Mouse (Mus musculus) left cerebral cortex, adult 9 months (tissue): ENCODE measurements around the gene Akt1s1.

Experiments
- DNase-seq, 2 experiments: peaks; one replicate each; pipeline ENCODE4 v3.0.0; 2022; ENCODE audit warnings: low spot score in 2 of 2

The Akt1s1 gene

GRCm38 (mm10) chr7:44848561-44849415, at the start of gene Akt1s1, which contains the start of gene Tbc1d17:
Akt1s1 (plus strand) TSS chr7:44848991.
Tbc1d17 (minus strand) TSS chr7:44849079.
- peak; percentile 100 for DNase-seq

GRCm38 (mm10) chr7:44808927-44809326, 39.9 kb upstream of the Akt1s1 start:
- DNase-seq: no peak

GRCm38 (mm10) chr7:44809466-44809865, 39.3 kb upstream of the Akt1s1 start:
- DNase-seq: no peak

GRCm38 (mm10) chr7:44810365-44810764, 38.4 kb upstream of the Akt1s1 start:
- no peak for DNase-seq

- DNase-seq: no peak
Measured at GRCm38 (mm10) chr7:44810819-44811557, 37.8 kb upstream of the Akt1s1 start.

GRCm38 (mm10) chr7:44812651-44813325, 36.0 kb upstream of the Akt1s1 start:
- no peak for DNase-seq

GRCm38 (mm10) chr7:44813985-44814384, 34.8 kb upstream of the Akt1s1 start:
- DNase-seq: no peak

- DNase-seq: no peak
Measured at GRCm38 (mm10) chr7:44814423-44814822, 34.4 kb upstream of the Akt1s1 start.

- DNase-seq: no peak
Measured at GRCm38 (mm10) chr7:44814952-44815553, 33.7 kb upstream of the Akt1s1 start.

GRCm38 (mm10) chr7:44815721-44816469, 32.9 kb upstream of the Akt1s1 start, which contains the start of the genes Nup62 and Il4i1:
Nup62 (plus strand) TSS chr7:44816088.
Il4i1 (plus strand) TSS chr7:44816387.
- DNase-seq: peak; percentile 95 to 98

- no peak for DNase-seq
Measured at GRCm38 (mm10) chr7:44816470-44817021, 32.2 kb upstream of the Akt1s1 start, which contains the start of gene Atf5. Atf5 (minus strand) TSS chr7:44816658.

GRCm38 (mm10) chr7:44817441-44817840, 31.4 kb upstream of the Akt1s1 start:
- DNase-seq: no peak

- no peak for DNase-seq
Measured at GRCm38 (mm10) chr7:44818164-44818563, 30.6 kb upstream of the Akt1s1 start.

GRCm38 (mm10) chr7:44818751-44819235, 30.0 kb upstream of the Akt1s1 start:
- DNase-seq: peak in 1 of 2 experiments; percentile 26

GRCm38 (mm10) chr7:44819391-44819790, 29.4 kb upstream of the Akt1s1 start:
- no peak for DNase-seq

- DNase-seq: no peak
Measured at GRCm38 (mm10) chr7:44819863-44820262, 28.9 kb upstream of the Akt1s1 start.

GRCm38 (mm10) chr7:44820525-44820924, 28.3 kb upstream of the Akt1s1 start:
- no peak for DNase-seq

- peak in 1 of 2 experiments; percentile 1 for DNase-seq
Measured at GRCm38 (mm10) chr7:44821666-44822448, 26.9 kb upstream of the Akt1s1 start.

GRCm38 (mm10) chr7:44823409-44823808, 25.4 kb upstream of the Akt1s1 start:
- no peak for DNase-seq
